13 mouse cellular contexts compared by ENCODE assay signal in the genomic region with DNA sequence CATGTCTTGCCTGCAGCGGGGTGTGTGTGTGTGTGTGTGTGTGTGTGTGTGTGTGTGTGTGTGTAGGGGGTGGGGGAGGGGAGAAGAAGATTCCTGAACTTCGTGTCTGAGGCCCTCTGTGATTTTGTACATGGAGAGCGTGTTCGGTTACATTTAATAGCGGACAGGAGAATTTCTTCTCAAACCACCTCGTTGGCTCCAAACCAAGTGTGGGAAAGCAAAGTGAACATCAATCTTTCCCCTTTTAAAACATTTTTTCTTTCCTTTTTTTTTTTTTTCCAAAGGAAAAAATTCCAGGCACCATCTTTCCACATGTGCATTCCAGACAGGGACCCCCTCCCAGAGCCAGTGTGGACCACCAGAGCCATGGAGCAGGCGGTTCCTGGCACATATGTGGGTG.
"Had no signal": no experiment of that assay in that cellular context is flagged by ENCODE, and none has a peak within 500 bp of the region (broad histone marks: within the 10 kb centered on the region; RNA-seq: fewer than 3 reads in every experiment).

No protein-coding gene starts in this region.

- H3K36me3 ChIP-seq: neural tube, embryonic 15.5 days had no signal

- H3K9me3 ChIP-seq: neural tube, embryonic 15.5 days had no signal

- H3K4me1 ChIP-seq: neural tube, embryonic 15.5 days had no signal

- H3K4me3 ChIP-seq: left cerebral cortex, adult 2 months; myocyte; neural tube, embryonic 15.5 days had no signal

- H3K27me3 ChIP-seq: neural tube, embryonic 15.5 days had no signal

- H3K9ac ChIP-seq: liver, embryonic 14.5 days; neural tube, embryonic 15.5 days had no signal

- H3K4me2 ChIP-seq: neural tube, embryonic 15.5 days had no signal

- H3K27ac ChIP-seq: left cerebral cortex, adult 2 months; liver, embryonic 14.5 days; neural tube, embryonic 15.5 days had no signal

- DNase-seq: kidney, adult 11 months; kidney, adult 9 months; kidney, postnatal 10 days; lung, adult 18-20 months; lung, postnatal 36 days; midbrain, embryonic 14.5 days; right cerebral cortex, postnatal 4 days; spleen, adult 18-20 months; thymus, postnatal 4 days had no signal
